Mouse (Mus musculus) central nervous system, embryonic 18 days (tissue): ENCODE measurements around the gene Isx. TPM values are rescaled to one million over a fixed set of nuclear protein-coding genes. Genes with fewer than 3 reads are reported as not detected.

Source experiments
- polyA plus RNA-seq: library from polyadenylated mRNA; depleted of rRNA; stranded (reverse); fragments of >200 nt; gene quantifications from 2 replicates; pipeline ENCODE4 v1.2.3, GENCODE M21; 2012; rRNA removed

Isx gene
- 0.05 TPM in 1 of 2 replicates, not detected in the other for polyA plus RNA-seq

GRCm38 (mm10) chr8:74872940-74873339 is at the start of gene Isx:
TSS of gene Isx (plus strand) at chr8:74873173.

Other genes starting within 250 kb of the Isx start
- gene Hmgxb4, start 120.2 kb downstream of the Isx start, polyA plus RNA-seq, result 70.8 and 75.6 TPM in 2 replicates
- gene Tom1, start 160.5 kb downstream of the Isx start, polyA plus RNA-seq, result 17.5 and 21.0 TPM in 2 replicates
- gene Hmox1, start 220.4 kb downstream of the Isx start, polyA plus RNA-seq, result 6.5 and 8.5 TPM in 2 replicates
- 28.5 and 31.5 TPM in 2 replicates for gene Mcm5, start 236.4 kb downstream of the Isx start, polyA plus RNA-seq